Mouse (Mus musculus) left cerebral cortex, adult 6 months (tissue): ENCODE measurements around the gene Pld3. TPM values are rescaled to one million over a fixed set of nuclear protein-coding genes. Genes with fewer than 3 reads are reported as not detected.

Experiments used
- long read RNA-seq, 2 experiments: library from polyadenylated mRNA; unstranded; transcript quantifications; one replicate each; pipeline ENCODE4 v2.0.0; 2019 to 2020
- polyA plus RNA-seq: library from polyadenylated mRNA; unstranded; fragments of <200 nt; fragmentation: Nextera tagmentation; gene quantifications from 2 replicates; pipeline ENCODE4 v1.2.3, GENCODE M21; 2021

The Pld3 gene
- polyA plus RNA-seq = 542 and 557 TPM in 2 replicates
- long read RNA-seq, experiment 1, transcript Pld3-201 (14 exons, 2,282 nt) = major isoform, 58 of 1,606 reads
- long read RNA-seq, experiment 1, partial matches to known transcripts = 1,454 of 1,606 reads
- long read RNA-seq, experiment 1, other reads (novel, unspliced or antisense) = 94 of 1,606 reads
- long read RNA-seq, experiment 2, transcript Pld3-201 (14 exons, 2,282 nt) = major isoform, 18 of 413 reads
- long read RNA-seq, experiment 2, partial matches to known transcripts = 352 of 413 reads
- long read RNA-seq, experiment 2, other reads (novel, unspliced or antisense) = 39 of 413 reads

GRCm38 (mm10) chr7:27552931-27553513 is at the start of gene Pld3, which contains the start of gene 2310022A10Rik:
Gene Pld3 (minus strand): TSS chr7:27553218.
Gene 2310022A10Rik (plus strand): TSS chr7:27553233.

DNA sequence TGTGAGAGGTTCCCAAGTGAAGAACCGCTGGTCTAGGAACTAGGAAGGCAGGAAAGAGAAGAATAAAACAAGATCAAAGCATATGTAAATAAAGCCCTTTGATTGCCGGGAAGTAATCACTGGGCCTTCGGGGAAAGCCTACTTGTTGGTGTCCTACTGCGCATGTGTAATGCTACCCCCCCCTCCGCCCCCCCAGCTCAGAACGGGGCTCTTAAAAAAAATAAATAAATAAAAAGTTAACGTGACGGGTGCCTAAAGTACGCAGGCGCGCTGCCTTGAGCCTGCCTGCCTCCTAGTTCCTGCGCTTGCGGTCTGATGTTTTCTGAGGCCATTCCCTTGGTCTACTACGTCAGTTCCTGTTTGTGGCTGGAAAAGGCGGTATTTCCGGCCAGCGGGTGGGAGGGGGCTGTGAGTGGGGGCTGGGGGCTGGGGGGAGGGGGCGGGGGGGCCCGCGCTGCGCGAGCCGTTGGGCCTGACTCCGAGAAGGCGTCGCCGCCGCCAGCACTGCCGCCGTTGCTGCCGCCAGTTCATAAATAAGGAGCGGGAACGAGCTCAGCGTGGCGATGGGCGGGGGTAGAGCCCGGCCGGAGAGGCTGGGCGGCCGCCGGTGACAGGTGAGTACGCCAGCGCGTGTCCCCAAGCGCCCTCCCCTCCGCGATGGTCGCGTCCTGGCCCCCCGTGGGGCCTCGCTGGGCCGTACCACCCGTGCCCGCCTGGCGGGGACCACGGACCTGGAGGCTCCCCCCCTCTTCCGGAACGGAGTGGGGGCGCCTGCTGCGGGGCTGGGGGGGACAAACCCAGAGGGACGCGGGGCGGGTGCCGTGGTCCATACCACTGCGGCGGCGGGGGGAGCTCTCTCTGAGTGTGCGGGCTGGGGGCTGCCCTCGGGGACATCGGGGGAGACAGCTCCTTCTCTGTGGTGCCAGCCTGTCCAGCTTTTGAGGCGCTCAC is 38.5 kb upstream of the Pld3 start, which contains the start of gene Akt2:
Gene Akt2 (plus strand): TSS at position 287 of the 951 bp plus-strand sequence.

GRCm38 (mm10) chr7:27522967-27523366 is 30.1 kb downstream of the Pld3 start, which contains the start of gene Hipk4:
Gene Hipk4 (plus strand): TSS chr7:27523267.

DNA sequence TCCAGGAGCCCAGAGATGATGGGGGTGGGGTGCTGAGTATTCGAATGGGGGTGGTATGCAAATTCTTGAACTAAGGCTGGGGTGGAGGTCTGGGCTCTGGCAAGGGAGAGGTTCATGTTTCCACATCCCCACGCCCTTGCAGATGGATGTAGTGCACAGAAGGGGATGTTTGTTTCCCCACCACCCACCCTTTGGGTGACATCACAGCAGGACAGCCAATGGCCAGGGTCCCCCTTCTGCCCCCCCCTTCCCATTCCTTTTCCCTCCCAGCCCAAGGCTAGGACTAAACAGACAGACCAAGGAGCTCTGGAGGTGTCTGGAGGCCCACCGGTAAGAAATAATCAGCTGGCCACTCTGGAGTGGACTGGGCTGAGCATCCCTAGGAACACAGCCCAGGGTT is 54.0 kb downstream of the Pld3 start, which contains the start of gene Prx:
Gene Prx (plus strand): TSS at position 289 of the 400 bp plus-strand sequence.

GRCm38 (mm10) chr7:27486770-27487697 is 66.0 kb downstream of the Pld3 start, which contains the start of gene Sertad1:
Gene Sertad1 (plus strand): TSS chr7:27486910.

Other genes starting within 250 kb of the Pld3 start
- gene Ltbp4, start 215.5 kb downstream of the Pld3 start, polyA plus RNA-seq = 6.9 and 14.5 TPM in 2 replicates
- 2.8 and 4.2 TPM in 2 replicates for gene Shkbp1, start 197.2 kb downstream of the Pld3 start, polyA plus RNA-seq
- not detected in 2 replicates for gene Gm20479, start 195.8 kb downstream of the Pld3 start, polyA plus RNA-seq
- gene Sptbn4, start 105.5 kb downstream of the Pld3 start, polyA plus RNA-seq = 2.0 and 12.2 TPM in 2 replicates
- 40.4 and 54.5 TPM in 2 replicates for gene Blvrb, start 105.2 kb downstream of the Pld3 start, polyA plus RNA-seq
- 3.2 and 3.6 TPM in 2 replicates for gene Sertad3, start 79.5 kb downstream of the Pld3 start, polyA plus RNA-seq
- gene Sertad1, start 66.3 kb downstream of the Pld3 start, polyA plus RNA-seq = 19.7 and 26.0 TPM in 2 replicates
- gene Prx, start 53.9 kb downstream of the Pld3 start, polyA plus RNA-seq = 0.04 and 0.11 TPM in 2 replicates
- gene Hipk4, start 30.0 kb downstream of the Pld3 start, polyA plus RNA-seq = 23.8 and 29.0 TPM in 2 replicates
- gene 2310022A10Rik, start within 50 bp of the Pld3 start, polyA plus RNA-seq = 14.7 and 17.4 TPM in 2 replicates
- gene Akt2, start 38.3 kb upstream of the Pld3 start, polyA plus RNA-seq = 96.2 and 145 TPM in 2 replicates
- 87.2 and 216 TPM in 2 replicates for gene Ttc9b, start 100.7 kb upstream of the Pld3 start, polyA plus RNA-seq
- 16.7 and 30.5 TPM in 2 replicates for gene Map3k10, start 121.4 kb upstream of the Pld3 start, polyA plus RNA-seq
- gene Zfp607b, start 136.1 kb upstream of the Pld3 start, polyA plus RNA-seq = 4.3 and 4.7 TPM in 2 replicates
- 5.9 and 9.1 TPM in 2 replicates for gene Zfp60, start 178.2 kb upstream of the Pld3 start, polyA plus RNA-seq